Mouse (Mus musculus) liver, embryonic 14.5 days (tissue): ENCODE data around the gene Dapk1.

Experiments used
- CTCF ChIP-seq: IDR thresholded peaks from 2 replicates; pipeline ENCODE4 v1.5.1; 2016; ENCODE audit warnings: antibody characterized with exemption, low read depth, control low read depth
- EP300 ChIP-seq: IDR thresholded peaks from 2 replicates; pipeline ENCODE4 v1.6.1; 2016; ENCODE audit warnings: antibody characterized with exemption, low read depth

GRCm38 (mm10) chr13:60713537-60713936 is 111.8 kb downstream of the Dapk1 start:
- TF ChIP-seq CTCF (no peak), EP300 (no peak)
